Mouse (Mus musculus): ENCODE data around the gene Tspan18.

The Tspan18 gene

GRCm38 (mm10) chr2:93262291-93263285, 71.7 kb downstream of the Tspan18 start:
- DNase-seq (ENCODE audit: low read depth): no peak

DNA sequence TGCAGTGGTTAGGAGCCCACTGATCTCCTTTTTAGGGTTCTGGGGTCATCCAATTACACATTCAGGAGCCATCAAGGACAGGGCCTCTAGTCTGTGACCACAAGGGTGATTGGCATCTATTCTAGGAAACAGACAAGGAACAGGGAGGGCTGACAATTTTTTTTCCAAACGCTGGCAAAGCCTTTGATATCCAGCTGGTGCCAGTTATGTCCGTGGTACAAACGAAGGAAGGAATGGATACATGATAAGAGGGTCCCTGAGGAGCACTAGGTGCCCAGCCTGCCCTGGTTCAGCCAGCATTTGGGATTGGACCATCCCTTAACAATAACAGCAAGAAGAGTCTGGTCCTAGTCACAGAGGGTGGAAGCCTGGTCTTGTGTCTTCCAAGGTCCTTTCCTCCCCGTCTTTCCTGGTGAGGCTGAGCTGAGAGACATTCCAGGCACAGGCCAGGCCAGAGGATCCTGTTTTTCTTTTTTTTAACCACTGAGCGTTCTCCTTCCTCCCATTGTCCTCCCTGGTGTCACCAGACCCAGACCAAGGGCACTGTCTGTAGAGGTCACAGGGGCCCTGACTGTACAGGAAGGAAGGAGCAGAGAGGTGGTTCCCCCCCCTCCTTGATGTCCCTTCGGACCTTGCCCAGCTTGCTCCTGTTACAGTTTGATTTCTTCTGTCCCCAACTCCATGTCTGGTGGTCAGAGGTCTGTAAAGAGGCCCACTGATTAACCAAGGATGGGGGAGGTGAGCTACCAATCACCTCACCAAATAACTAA, 72.6 kb downstream of the Tspan18 start:
- DNase-seq (ENCODE audit: low read depth): no peak

DNA sequence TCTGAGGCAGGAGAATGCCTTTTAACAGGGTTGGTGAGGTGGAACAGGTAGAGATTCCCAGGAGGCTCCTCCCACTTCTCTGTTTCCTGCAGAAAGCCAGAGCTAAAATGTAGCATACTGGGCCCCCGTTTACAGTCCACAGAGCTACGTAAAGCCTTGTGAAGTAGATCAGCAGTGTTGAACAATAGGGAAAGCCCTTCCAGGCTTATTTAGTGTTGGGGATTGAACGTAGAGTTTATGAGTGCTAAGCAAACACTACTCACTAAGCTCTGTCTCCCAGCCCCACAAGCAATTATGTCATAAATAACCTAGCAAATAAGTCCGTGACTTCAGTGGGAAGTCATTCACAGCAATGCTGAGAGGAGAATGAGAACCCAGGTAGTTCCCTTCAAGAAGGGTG, 76.7 kb downstream of the Tspan18 start:
- no peak for DNase-seq (ENCODE audit: low read depth)

DNA sequence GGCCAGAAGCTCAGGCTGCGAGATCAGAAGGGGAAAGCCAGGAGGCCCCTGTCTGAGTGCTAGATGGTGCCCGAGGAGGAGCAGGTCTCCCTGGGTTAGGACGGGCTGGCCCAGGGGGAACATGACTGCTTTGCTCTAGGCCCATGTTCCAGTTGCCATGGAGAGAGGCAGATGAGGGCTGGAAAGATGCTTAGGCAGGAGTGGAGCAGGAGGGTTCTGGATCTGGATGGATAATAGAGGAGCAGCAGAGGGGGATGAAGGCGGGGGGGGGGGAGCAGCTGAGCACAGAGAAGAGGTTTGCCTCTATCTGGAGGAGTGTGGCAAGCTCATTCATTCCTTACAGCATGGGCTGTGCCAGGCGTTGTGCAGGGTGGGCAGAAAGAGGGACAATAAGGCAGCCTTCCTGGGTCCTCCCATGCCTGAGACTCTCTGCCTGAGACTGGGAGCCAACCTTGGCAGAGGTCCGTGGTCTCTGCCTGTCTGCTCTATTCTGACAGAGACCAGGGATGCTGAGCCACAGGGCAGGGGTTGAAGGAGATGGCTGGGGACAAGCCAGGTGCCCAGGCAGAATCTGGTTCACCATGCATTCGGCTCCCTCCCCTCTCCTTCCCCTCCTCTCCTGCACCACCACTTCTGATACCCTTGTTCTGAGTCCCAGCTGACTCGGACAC, 77.4 kb downstream of the Tspan18 start:
- no peak for DNase-seq (ENCODE audit: low read depth)

DNA sequence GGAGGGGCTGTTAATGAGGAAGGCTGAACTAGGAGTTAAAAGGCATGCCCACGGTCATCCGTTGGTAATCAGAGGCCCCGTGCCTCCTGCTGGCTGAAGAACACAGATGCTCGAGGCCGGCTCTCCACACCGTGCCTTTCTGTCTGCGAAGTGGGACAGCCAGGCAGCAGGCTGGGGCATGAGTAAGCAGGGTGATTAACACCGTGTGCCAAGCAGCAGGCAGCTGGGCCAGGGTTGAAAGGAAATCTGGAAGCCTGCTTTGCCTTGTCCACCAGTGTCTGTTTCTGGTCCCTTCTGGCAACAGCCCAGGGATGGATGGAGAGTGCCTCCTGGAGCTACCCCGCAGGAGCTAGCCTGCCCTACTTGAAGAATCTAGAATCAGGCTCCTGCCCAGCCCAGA, 81.9 kb downstream of the Tspan18 start:
- peak; percentile 40 for DNase-seq (ENCODE audit: low read depth)

- DNase-seq (ENCODE audit: low read depth): no peak
Observed at GRCm38 (mm10) chr2:93250611-93251010, 83.7 kb downstream of the Tspan18 start.

DNA sequence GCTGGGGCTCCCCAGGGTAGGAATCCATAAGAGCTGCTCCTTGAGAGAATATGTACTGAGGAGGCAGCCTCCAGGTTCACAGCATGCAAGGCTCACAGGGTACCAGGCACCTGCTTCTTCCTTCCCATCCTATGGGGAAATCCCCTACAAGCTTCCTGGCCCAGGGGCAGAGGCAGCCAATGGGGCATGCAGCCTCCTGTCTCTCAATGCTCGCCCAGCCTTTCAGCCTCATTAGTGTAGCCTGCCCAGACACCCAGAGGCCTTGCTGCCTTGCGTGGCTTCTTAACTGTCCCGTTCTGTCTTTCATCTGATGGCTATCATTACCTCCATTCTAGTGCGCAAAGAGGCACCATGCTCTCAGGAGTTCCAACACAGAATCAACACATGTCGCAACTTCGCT, 85.2 kb downstream of the Tspan18 start:
- no peak for DNase-seq (ENCODE audit: low read depth)

DNA sequence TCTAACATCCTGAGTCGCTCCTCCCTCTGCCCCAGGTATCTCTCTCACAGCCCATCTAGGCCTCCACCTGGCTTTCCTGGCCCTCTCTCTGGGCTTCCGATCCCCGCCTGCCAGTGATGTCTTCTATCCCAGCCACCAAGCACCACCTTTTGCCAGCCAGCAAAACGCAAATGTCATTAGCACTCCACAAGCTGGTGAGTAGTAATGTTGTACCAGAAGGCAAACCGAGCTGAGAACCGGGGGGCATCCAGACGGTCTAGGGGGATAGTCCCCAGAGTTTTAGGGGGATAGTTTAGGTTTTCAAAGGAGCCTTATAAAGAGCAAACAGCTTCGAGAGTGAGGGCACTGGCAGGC, 90.2 kb downstream of the Tspan18 start:
- no peak for DNase-seq (ENCODE audit: low read depth)

DNA sequence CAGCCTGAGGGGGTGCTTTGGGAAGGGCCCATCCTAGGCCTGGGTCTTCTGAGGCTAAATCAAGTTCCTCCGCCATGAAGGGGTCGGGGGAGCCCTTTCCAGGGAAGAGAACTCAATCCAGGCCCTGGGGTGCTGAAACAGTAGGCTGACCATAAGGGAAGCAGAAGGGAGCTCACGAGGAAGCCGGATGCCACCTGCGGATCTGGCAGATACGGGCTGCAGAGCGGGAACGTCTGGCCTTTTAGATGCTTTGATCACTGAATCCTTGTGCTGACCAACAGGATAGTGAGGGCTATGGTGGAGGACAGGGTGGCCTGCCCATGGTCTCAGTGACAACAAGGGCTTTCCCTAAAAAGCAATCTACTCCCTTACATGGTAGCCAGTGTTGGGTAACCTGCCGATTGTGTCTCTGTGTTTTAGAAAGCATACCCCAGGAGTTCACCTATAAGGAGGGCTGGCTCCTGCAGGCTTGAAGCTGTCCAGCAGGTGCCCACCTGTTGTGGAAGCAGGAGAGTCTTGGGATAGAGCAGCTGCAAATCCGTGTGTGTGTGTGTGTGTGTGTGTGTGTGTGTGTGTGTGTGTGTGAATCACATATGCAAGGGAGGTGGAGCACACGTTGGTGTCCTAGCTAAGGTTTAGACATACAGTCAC, 90.7 kb downstream of the Tspan18 start:
- DNase-seq (ENCODE audit: low read depth): no peak

- DNase-seq (ENCODE audit: low read depth): no peak
Observed at GRCm38 (mm10) chr2:93242166-93242565, 92.1 kb downstream of the Tspan18 start.

GRCm38 (mm10) chr2:93238864-93239263, 95.4 kb downstream of the Tspan18 start:
- DNase-seq (ENCODE audit: low read depth): no peak

- DNase-seq (ENCODE audit: low read depth): no peak
Observed at GRCm38 (mm10) chr2:93237055-93237454, 97.2 kb downstream of the Tspan18 start.

DNA sequence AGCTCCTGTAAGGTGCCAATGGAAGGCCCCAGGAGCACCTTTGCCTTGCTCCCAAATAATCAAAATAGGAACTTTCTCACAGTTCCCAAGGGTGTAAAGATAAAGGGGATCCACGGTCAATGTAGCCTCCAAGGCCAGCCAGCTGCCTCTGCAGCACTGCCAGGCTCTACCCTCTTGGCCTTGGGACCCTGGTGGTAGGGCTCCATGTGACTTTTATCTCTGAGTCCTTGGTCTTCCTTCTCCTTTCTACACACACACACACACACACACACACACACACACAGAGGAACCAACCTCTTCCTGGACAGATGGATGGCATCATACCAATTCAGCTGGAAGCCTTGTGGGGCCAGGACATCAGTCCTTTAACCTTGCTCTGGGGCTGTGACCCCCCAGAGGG, 102.2 kb downstream of the Tspan18 start:
- no peak for DNase-seq (ENCODE audit: low read depth)

DNA sequence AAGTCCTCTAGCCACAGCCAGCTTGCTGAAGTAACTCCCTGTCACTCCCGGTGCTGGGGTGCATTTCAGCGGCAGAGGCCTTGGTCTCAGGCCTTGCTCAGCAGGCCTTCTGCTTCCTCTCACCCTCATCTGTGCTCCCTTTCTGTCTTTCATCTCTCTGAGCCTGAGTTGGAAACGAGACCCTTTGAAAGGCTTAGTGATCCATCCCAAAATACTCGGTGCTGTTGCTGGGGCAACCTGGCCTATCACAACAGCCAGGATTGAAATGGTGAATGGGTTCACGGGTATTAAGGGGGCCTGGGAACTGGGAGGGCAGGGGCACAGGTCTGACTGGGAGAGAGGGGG, 105.9 kb downstream of the Tspan18 start:
- no peak for DNase-seq (ENCODE audit: low read depth)

DNA sequence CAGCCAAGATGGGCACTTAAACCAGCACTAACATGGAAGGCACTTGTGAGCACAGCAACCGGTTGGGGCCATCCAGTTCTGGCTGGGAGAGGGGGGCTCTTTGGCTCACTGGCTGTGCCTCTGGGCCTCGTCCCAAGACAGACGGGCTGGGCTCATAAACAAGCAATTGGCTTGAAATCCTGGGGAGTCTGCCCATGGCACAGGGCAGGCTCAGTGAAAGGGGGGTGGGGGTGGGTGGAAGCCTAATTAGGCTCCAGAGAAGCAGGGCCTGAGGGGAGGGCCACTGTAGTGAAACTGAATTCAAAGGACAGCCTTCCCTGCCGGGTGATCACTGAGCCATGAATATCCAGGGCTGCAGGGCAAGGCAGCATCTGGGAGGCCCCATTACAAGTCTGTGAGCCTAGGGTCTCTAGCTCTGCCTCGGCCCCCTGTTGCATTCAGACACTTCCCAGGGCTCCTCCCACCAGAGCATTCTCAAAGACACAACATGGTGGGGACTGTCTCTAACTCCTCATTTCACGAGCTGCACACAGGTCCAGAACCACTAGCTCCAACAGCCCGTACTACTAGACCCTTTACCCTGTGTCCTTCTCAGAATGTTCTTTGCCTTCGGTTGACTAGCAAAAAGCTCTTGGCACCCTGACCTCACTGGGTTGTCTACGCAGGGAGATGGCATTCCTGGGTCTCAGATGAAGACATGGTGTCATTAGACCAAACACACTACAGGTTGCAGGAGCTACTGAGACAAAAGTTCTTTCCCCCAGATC, 106.4 kb downstream of the Tspan18 start:
- DNase-seq (ENCODE audit: low read depth): no peak

GRCm38 (mm10) chr2:93226606-93227595, 107.4 kb downstream of the Tspan18 start:
- no peak for DNase-seq (ENCODE audit: low read depth)

GRCm38 (mm10) chr2:93223463-93223862, 110.8 kb downstream of the Tspan18 start:
- no peak for DNase-seq (ENCODE audit: low read depth)

- DNase-seq (ENCODE audit: low read depth): no peak
Observed at GRCm38 (mm10) chr2:93220447-93220846, 113.9 kb downstream of the Tspan18 start.

DNA sequence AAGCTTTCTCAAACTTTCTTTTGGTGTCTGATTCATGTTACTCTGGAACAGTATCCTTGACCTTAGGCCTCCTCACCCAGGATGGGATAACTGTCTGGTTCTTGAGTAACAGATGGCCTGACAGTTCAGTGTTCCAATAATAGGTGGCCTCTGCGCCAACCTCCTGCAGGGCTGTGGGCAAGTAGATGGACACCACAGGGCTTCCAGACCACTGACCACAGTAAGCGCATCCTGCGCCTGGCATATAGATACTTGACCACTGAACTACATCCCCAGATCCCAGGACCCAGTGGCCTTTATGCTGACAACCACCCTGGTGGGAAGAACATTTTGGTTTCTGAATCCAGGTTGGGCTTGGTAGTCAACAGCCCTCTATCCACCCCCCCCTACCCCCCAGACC, 114.7 kb downstream of the Tspan18 start:
- no peak for DNase-seq (ENCODE audit: low read depth)

- no peak for DNase-seq (ENCODE audit: low read depth)
Observed at GRCm38 (mm10) chr2:93218353-93218990, 115.8 kb downstream of the Tspan18 start.
